Mouse (Mus musculus) gastrocnemius, adult 8-10 months (tissue): ENCODE data around the gene 9130019O22Rik. TPM values are rescaled to one million over a fixed set of nuclear protein-coding genes. Genes with fewer than 3 reads are reported as not detected.
"Not testable (repeated sequence)": the region's sequence is repeated elsewhere in the genome, so short reads cannot be mapped to it uniquely, and the experiment has no call there.

Experiments
- DNase-seq, 2 experiments: peaks; one replicate each; pipeline ENCODE4 v3.0.0; 2022; ENCODE audit warnings: low spot score in 2 of 2
- total RNA-seq, 4 experiments: library from RNA; stranded (reverse); gene quantifications; 2 replicates each; pipeline ENCODE4 v1.2.4; 2022

Gene 9130019O22Rik
- total RNA-seq, 4 experiments from 2014 or later = 1.5 to 2.5 (median 2.1) TPM

- DNase-seq = no peak
Observed at GRCm38 (mm10) chr7:127342332-127342731, 44.6 kb downstream of the 9130019O22Rik start.

GRCm38 (mm10) chr7:127341861-127342260, 45.1 kb downstream of the 9130019O22Rik start:
- DNase-seq = not testable (repeated sequence)

- DNase-seq = no peak
Observed at GRCm38 (mm10) chr7:127341356-127341755, 45.6 kb downstream of the 9130019O22Rik start.

GRCm38 (mm10) chr7:127337636-127338035, 49.3 kb downstream of the 9130019O22Rik start:
- no peak for DNase-seq

- no peak for DNase-seq
Observed at GRCm38 (mm10) chr7:127335604-127336003, 51.4 kb downstream of the 9130019O22Rik start.

GRCm38 (mm10) chr7:127333240-127333639, 53.7 kb downstream of the 9130019O22Rik start:
- no peak for DNase-seq

Other genes with a start within 250 kb of the 9130019O22Rik start
- gene Spn, start 249.3 kb downstream of the 9130019O22Rik start, total RNA-seq = under 1 TPM in 3 of 4 experiments, not detected in 1; 0.07 to 0.13 (median 0.13) TPM
- gene Cd2bp2, start 191.1 kb downstream of the 9130019O22Rik start, total RNA-seq = 10 to 100 TPM; 25.2 to 35.0 (median 32.7) TPM
- 10 to 100 TPM; 29.1 to 34.3 (median 32.1) TPM for gene Tbc1d10b, start 178.7 kb downstream of the 9130019O22Rik start, total RNA-seq
- gene Mylpf, start 178.3 kb downstream of the 9130019O22Rik start, total RNA-seq = over 10,000 TPM; 27,006 to 32,685 (median 27,393) TPM
- 1 to 10 TPM; 4.2 to 5.5 (median 4.8) TPM for gene Zfp553, start 154.1 kb downstream of the 9130019O22Rik start, total RNA-seq
- gene Sept1, start 154.0 kb downstream of the 9130019O22Rik start, total RNA-seq = 1 to 10 TPM; 1.0 to 2.8 (median 1.4) TPM
- 10 to 100 TPM; 13.7 to 21.0 (median 18.3) TPM for gene Zfp771, start 142.9 kb downstream of the 9130019O22Rik start, total RNA-seq
- gene Dctpp1, start 126.5 kb downstream of the 9130019O22Rik start, total RNA-seq = 10 to 100 TPM; 31.3 to 38.3 (median 33.9) TPM
- 10 to 100 TPM; 38.1 to 45.4 (median 41.6) TPM for gene Sephs2, start 113.1 kb downstream of the 9130019O22Rik start, total RNA-seq
- gene Itgal, start 90.9 kb downstream of the 9130019O22Rik start, total RNA-seq = under 1 TPM; 0.07 to 0.25 (median 0.17) TPM
- gene Zfp768, start 41.6 kb downstream of the 9130019O22Rik start, total RNA-seq = 10 to 100 TPM; 39.1 to 55.1 (median 41.1) TPM
- 1 to 10 TPM; 3.0 to 3.4 (median 3.1) TPM for gene Zfp747, start 11.1 kb downstream of the 9130019O22Rik start, total RNA-seq
- 1 to 10 TPM; 1.6 to 2.2 (median 1.7) TPM for gene E430018J23Rik, start 6.5 kb upstream of the 9130019O22Rik start, total RNA-seq
- 1 to 10 TPM; 1.4 to 2.3 (median 1.9) TPM for gene Zfp764, start 19.7 kb upstream of the 9130019O22Rik start, total RNA-seq
- gene Zfp688, start 34.9 kb upstream of the 9130019O22Rik start, total RNA-seq = 1 to 10 TPM; 1.3 to 3.4 (median 2.2) TPM
- gene Zfp689, start 62.0 kb upstream of the 9130019O22Rik start, total RNA-seq = 1 to 10 TPM in 3 of 4 experiments, under 1 TPM in 1; 0.88 to 1.3 (median 1.2) TPM
- gene Prr14, start 72.4 kb upstream of the 9130019O22Rik start, total RNA-seq = 10 to 100 TPM; 14.8 to 18.4 (median 16.7) TPM
- gene Fbrs, start 92.0 kb upstream of the 9130019O22Rik start, total RNA-seq = 10 to 100 TPM; 21.9 to 29.3 (median 25.1) TPM
- 10 to 100 TPM; 44.3 to 52.4 (median 48.6) TPM for gene Srcap, start 124.8 kb upstream of the 9130019O22Rik start, total RNA-seq
- gene Gm42715, start 132.4 kb upstream of the 9130019O22Rik start, total RNA-seq = 1 to 10 TPM; 4.4 to 8.0 (median 5.5) TPM
- not detected for gene Tmem265, start 174.2 kb upstream of the 9130019O22Rik start, total RNA-seq
- 10 to 100 TPM in 1 of 4 experiments, 1 to 10 TPM in 3; 8.0 to 10.6 (median 8.4) TPM for gene Phkg2, start 186.2 kb upstream of the 9130019O22Rik start, total RNA-seq
- gene Ccdc189, start 201.4 kb upstream of the 9130019O22Rik start, total RNA-seq = 1 to 10 TPM; 2.0 to 2.6 (median 2.2) TPM
- gene Rnf40, start 201.6 kb upstream of the 9130019O22Rik start, total RNA-seq = 10 to 100 TPM; 28.6 to 32.3 (median 30.6) TPM
- gene Zfp629, start 228.6 kb upstream of the 9130019O22Rik start, total RNA-seq = 1 to 10 TPM; 6.8 to 7.8 (median 7.4) TPM